Mouse (Mus musculus) kidney, adult 18-20 months (tissue): ENCODE results near the gene Cnpy1.

Source experiments
- DNase-seq: peaks from one replicate; pipeline ENCODE4 v3.0.0; 2021

Cnpy1 gene

GRCm38 (mm10) chr5:28238876-28239275 lies 6.7 kb downstream of the Cnpy1 start:
- no peak for DNase-seq

DNA sequence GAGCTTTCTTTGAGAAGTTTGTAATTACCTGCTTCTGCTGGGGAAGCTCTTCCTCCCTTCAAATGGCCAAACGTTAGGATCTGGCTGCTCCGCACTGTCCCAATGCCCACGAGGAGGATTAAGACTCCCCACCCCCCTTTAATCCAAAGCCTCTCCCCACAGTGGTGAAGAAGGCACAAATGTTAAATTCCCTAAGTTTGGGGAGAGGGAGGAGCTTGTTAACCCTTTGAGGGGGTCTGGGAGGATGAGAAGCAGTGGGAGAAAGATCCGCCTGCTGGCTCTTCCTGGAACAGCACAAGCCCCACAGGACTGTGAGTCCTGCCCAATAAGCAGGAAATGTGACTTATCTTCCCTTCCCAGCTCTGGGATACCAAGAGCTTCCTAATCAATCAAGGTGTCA lies 7.5 kb downstream of the Cnpy1 start:
- DNase-seq, result no peak

DNA sequence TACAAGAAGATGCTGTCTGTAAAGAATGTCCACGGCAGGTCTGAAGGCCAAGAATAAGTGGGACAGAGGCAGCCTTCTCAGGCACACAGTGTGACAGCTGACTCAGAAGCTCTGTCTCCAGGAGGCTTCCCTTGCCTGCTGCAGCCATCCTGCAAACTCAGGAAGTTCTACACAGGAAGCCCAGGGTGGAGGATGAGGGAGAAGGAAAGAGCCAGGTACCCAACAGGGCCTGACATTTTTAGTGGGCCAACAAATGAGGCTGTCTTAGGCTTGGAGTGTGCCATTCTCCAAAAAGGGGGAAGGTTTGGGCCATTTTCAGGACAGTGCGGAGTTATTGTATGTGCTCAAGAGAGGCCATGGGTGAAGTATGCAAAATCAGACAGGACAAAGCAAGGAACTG lies 7.9 kb downstream of the Cnpy1 start:
- DNase-seq, result no peak

DNA sequence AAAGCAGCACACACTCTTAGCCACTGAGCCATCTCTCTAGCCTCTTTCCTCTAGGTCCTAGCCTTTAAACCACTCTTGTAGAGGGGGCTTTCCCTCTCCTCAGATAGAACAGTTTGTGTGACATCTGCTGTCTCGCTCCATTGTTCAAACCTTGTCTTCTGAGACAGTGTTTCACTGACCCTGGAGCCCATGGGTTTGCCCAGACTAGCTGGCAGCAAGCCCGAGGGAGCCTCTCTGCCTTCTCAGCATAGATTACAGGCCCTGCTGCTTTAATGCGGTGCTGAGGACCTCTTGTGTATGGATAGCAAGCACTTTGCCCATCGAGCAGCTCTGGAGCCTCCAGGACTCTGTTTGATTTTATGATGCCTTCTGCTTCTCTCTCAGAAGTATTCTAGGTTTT lies 8.6 kb downstream of the Cnpy1 start:
- no peak for DNase-seq

- DNase-seq, result no peak
These were observed 9.5 kb downstream of the Cnpy1 start for GRCm38 (mm10) chr5:28236098-28236497.

- DNase-seq, result no peak
These were observed 13.5 kb downstream of the Cnpy1 start for GRCm38 (mm10) chr5:28232101-28232500.

DNA sequence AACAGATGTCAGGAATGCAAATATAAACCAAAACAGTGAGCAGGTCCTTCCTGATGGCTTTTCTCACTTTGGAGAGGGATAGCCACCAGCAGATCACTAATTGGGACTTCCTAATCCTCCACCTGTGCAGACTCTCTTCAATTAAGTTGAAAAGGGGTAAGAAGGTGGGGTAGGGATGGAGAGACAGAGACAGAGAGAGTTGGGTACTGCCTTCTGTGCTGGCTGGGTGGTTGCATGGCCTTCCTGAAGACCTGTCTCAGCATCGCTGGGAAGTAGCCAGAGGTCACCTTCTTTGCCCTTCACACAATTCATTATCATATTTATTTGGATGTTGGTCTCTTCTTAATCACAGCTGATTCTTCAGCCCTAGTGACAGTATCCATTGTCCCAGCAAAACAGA lies 26.0 kb downstream of the Cnpy1 start:
- no peak for DNase-seq

GRCm38 (mm10) chr5:28213441-28213840 lies 32.2 kb downstream of the Cnpy1 start:
- no peak for DNase-seq

GRCm38 (mm10) chr5:28211651-28212310 lies 33.8 kb downstream of the Cnpy1 start:
- DNase-seq, result no peak

- DNase-seq, result no peak
These were observed 34.7 kb downstream of the Cnpy1 start for GRCm38 (mm10) chr5:28210591-28211550.

GRCm38 (mm10) chr5:28209549-28210431 lies 35.8 kb downstream of the Cnpy1 start:
- peak; percentile 23 for DNase-seq

GRCm38 (mm10) chr5:28208726-28209520 lies 36.7 kb downstream of the Cnpy1 start:
- no peak for DNase-seq

- DNase-seq, result no peak
These were observed 38.6 kb downstream of the Cnpy1 start for GRCm38 (mm10) chr5:28207043-28207442.

GRCm38 (mm10) chr5:28206448-28206847 lies 39.2 kb downstream of the Cnpy1 start:
- no peak for DNase-seq

GRCm38 (mm10) chr5:28204678-28205077 lies 40.9 kb downstream of the Cnpy1 start:
- DNase-seq, result no peak

DNA sequence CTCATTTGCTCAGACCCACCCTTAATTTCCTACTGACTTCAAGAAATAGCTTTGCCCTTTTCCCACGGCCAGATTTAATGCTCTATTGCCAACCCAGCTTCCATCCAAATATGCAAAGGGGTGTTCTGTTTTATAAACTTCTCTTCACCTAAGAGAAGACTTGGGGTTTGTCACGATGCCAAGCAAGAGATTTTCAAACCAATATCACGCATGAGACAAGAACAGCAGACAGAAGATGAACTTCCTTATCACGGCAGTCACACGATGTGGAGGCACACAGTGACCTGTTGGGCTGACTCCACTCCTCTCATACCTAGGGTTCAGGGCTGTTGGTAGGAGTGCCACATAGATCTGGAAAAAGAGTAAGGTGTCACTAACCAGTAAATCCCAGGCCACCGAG lies 42.5 kb downstream of the Cnpy1 start:
- no peak for DNase-seq

GRCm38 (mm10) chr5:28199089-28199873 lies 46.3 kb downstream of the Cnpy1 start:
- no peak for DNase-seq

DNA sequence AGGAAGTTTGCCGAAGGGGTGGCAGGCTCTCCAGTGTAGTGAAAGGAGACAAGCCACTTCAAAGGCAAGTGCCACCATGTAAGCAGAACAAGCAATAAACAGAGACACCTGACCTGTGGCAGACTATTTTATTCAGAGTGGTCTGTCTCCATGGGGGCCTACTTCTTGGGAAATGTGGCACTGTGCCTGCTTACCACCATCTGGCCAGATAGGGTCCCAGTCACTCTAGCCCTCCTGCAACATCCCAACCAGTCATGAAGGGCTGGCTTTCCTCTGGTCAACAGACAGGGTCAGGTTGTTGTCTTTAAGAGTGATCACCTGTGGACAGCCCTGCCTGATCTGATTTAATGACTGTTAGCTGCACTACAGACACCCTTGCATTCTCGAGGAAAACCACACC lies 50.1 kb downstream of the Cnpy1 start:
- DNase-seq, result no peak

- no peak for DNase-seq
These were observed 53.5 kb downstream of the Cnpy1 start for GRCm38 (mm10) chr5:28192099-28192454.

DNA sequence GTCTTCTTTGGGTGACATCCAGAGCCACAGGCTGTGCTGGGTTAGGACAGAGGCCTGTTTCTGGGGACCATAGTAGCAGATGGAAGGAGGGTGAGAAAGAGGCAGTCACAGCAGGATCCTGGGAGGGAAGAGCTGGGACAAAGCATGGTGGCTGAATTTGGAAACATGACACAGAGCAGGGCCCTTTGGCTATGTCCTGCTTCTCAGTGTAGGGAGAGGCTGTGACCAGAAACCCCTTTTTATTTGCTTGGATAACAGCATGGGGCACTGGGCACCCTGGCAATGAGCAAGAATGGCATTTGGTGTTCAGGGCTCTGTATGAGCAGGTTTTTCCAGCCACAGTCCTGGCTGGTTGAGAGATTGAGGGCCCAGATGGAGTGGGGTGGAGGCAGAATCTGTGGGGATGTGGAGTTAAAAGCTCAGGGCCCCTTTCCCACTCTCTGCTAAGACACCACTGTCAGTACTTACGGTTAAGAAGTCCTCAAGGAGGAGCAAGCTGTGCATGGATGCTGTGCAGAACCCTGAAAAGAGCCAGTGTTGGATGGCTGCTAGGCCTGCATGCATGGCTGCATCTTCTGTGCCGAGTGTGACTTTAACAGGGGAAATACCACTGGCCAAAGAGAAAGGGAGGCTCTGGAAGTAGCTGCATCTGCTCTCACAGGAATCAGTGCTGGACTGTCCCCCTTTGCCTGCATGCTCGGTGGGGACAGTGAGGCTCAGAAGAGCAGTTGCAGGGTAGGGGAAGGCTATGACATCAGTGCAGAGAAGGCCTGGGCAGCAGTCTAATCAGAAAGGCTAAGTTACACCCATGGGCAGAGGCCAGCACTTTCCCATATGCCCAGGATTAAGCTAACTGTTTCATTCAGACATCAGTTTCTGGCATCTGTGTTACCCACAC lies 54.2 kb downstream of the Cnpy1 start:
- DNase-seq, result no peak
